10 mouse cellular contexts compared by ENCODE assay signal in genomic region chr1:155415421-155415820, GRCm38 (mm10). TPM values are rescaled to one million over a fixed set of nuclear protein-coding genes. Genes with fewer than 3 reads are reported as not detected.
DNase-seq lines count a peak whose midpoint lies in the region; ATAC-seq and TF ChIP-seq lines count a peak whose summit lies in the region.
"Had no signal": no experiment of that assay in that cellular context is flagged by ENCODE, and none has a peak within 500 bp of the region (broad histone marks: within the 10 kb centered on the region; RNA-seq: fewer than 3 reads in every experiment).

No protein-coding gene starts in this region.

- no peak for TF ChIP-seq RAD21 in CH12.LX (IDR thresholded peaks at IDR 0.05; ENCODE audit: low read depth, low read length)

- H3K4me3 ChIP-seq in heart, embryonic 12.5 days = no peak overlapping the region
- H3K4me3 ChIP-seq in CH12.LX (replicated peaks in 1 of 3; ENCODE audit: low read depth in 2 of 3, low read length in 2 of 3, poor library complexity in 1 of 3) = no peak overlapping the region
- peak overlapping the region; percentile 28 for H3K4me3 ChIP-seq in forebrain, embryonic 12.5 days (replicated peaks)
- peak overlapping the region; percentile 32 for H3K4me3 ChIP-seq in liver, embryonic 15.5 days (replicated peaks)

- H3K36me3 ChIP-seq in heart, embryonic 12.5 days = no peaks in the 10 kb centered on the region
- H3K36me3 ChIP-seq in CH12.LX (replicated peaks in 1 of 2; ENCODE audit: control insufficient read depth in 1 of 2, insufficient read depth in 1 of 2, low read length in 1 of 2) = peaks cover 0 to 3% of the 10 kb centered on the region in 2 experiments
- H3K36me3 ChIP-seq in forebrain, embryonic 12.5 days (replicated peaks) = no peaks in the 10 kb centered on the region
- no peaks in the 10 kb centered on the region for H3K36me3 ChIP-seq in liver, embryonic 15.5 days (replicated peaks)

- H3K9ac ChIP-seq in heart, embryonic 12.5 days = no peak overlapping the region
- no peak overlapping the region for H3K9ac ChIP-seq in CH12.LX (ENCODE audit: insufficient read depth, low read depth)
- peak overlapping the region; percentile 38; the same call in 1 of the 2 replicates for H3K9ac ChIP-seq in forebrain, embryonic 12.5 days
- no peak overlapping the region for H3K9ac ChIP-seq in liver, embryonic 15.5 days

- no peak for DNase-seq in heart, postnatal 4 days
- DNase-seq in CH12.LX (ENCODE audit: extremely low read depth) = no peak
- DNase-seq in right cerebral cortex, postnatal 4 days = no peak
- DNase-seq in T-cell, adult 2 months (ENCODE audit: low spot score) = no peak
- no peak for DNase-seq in adrenal gland, postnatal 14 days
- DNase-seq: cerebellum, postnatal 25 days had no signal

- peaks cover 3% of the 10 kb centered on the region for H3K4me1 ChIP-seq in heart, embryonic 12.5 days (replicated peaks)
- peaks cover 0 to 27% of the 10 kb centered on the region in 2 experiments; a peak in 2 of 4 replicates for H3K4me1 ChIP-seq in CH12.LX (ENCODE audit: control insufficient read depth in 1 of 2, insufficient read depth in 2 of 2)
- peaks cover 3% of the 10 kb centered on the region; the same call in 1 of the 2 replicates for H3K4me1 ChIP-seq in forebrain, embryonic 12.5 days
- H3K4me1 ChIP-seq in liver, embryonic 15.5 days (replicated peaks) = peaks cover 40% of the 10 kb centered on the region

- no peaks in the 10 kb centered on the region for H3K27me3 ChIP-seq in heart, embryonic 12.5 days (replicated peaks)
- H3K27me3 ChIP-seq in CH12.LX (replicated peaks) = no peaks in the 10 kb centered on the region
- no peaks in the 10 kb centered on the region for H3K27me3 ChIP-seq in forebrain, embryonic 12.5 days
- H3K27me3 ChIP-seq in liver, embryonic 15.5 days = no peaks in the 10 kb centered on the region
- H3K27me3 ChIP-seq: Patski had no signal

- H3K27ac ChIP-seq in heart, embryonic 12.5 days (ENCODE audit: poor library complexity, severe bottlenecking) = no peak overlapping the region
- no peak overlapping the region for H3K27ac ChIP-seq in CH12.LX (ENCODE audit: insufficient read depth, low read depth)
- H3K27ac ChIP-seq in forebrain, embryonic 12.5 days = 0 out of 2 replicates have a peak overlapping the region, but pooled peaks have one; percentile 5
- H3K27ac ChIP-seq in liver, embryonic 15.5 days (replicated peaks) = no peak overlapping the region

- dilution Hi-C loops in CH12.LX (cut with MboI; ENCODE audit: extremely low pct_ligation_motif_present, extremely low pct_unique_long_range_greater_than_20kb, low sequenced_read_pairs) = no loop called here

- H3K9me3 ChIP-seq in heart, embryonic 12.5 days (replicated peaks) = no peaks in the 10 kb centered on the region
- H3K9me3 ChIP-seq in CH12.LX (replicated peaks; ENCODE audit: low read length) = no peaks in the 10 kb centered on the region
- H3K9me3 ChIP-seq in forebrain, embryonic 12.5 days = no peaks in the 10 kb centered on the region
- no peaks in the 10 kb centered on the region for H3K9me3 ChIP-seq in liver, embryonic 15.5 days (replicated peaks)

- no peak for ATAC-seq in heart, embryonic 12.5 days (ENCODE audit: insufficient number of reproducible peaks, low FRiP score)
- ATAC-seq in forebrain, embryonic 12.5 days (ENCODE audit: low FRiP score) = no peak
- ATAC-seq in liver, embryonic 15.5 days (ENCODE audit: insufficient read depth) = no peak
- ATAC-seq: Patski had no signal

- TF ChIP-seq EP300 in CH12.LX (IDR thresholded peaks at IDR 0.05; ENCODE audit: low read length) = no peak

- peaks cover 5% of the 10 kb centered on the region; the same call in 1 of the 2 replicates for H3K79me2 ChIP-seq in CH12.LX (replicated peaks; ENCODE audit: control insufficient read depth, extremely low read depth, insufficient read depth, poor library complexity, severe bottlenecking)

- H3K4me2 ChIP-seq in heart, embryonic 12.5 days = peak overlapping the region; percentile 34; the same call in 1 of the 2 replicates
- H3K4me2 ChIP-seq in CH12.LX (ENCODE audit: insufficient read depth, low read depth, poor library complexity, severe bottlenecking) = peak overlapping the region; percentile 44; the same call in 1 of the 2 replicates
- H3K4me2 ChIP-seq in forebrain, embryonic 12.5 days = peak overlapping the region; percentile 45
- peak overlapping the region; percentile 68 for H3K4me2 ChIP-seq in liver, embryonic 15.5 days

- TF ChIP-seq CTCF in CH12.LX (conservative IDR thresholded peaks at IDR 0.05 in 1 of 2, IDR thresholded peaks at IDR 0.05 in 1 of 2; ENCODE audit: low read depth in 2 of 2, low read length in 2 of 2) = no peak

- TF ChIP-seq POLR2A in CH12.LX (IDR thresholded peaks at IDR 0.05; ENCODE audit: low read depth, low read length) = no peak

- in situ Hi-C loops in CH12.LX (cut with MboI; ENCODE audit: low pct_ligation_motif_present, low pct_unique_long_range_greater_than_20kb, low sequenced_read_pairs) = no loop called here

- 69% methylated on average over 4 of the region's 4 CpGs for WGBS in heart, embryonic 12.5 days
- WGBS in forebrain, embryonic 12.5 days = 56% methylated on average over 4 of the region's 4 CpGs
- 60% methylated on average over 4 of the region's 4 CpGs for WGBS in liver, embryonic 15.5 days (ENCODE audit: insufficient replicate concordance)

TF ChIP-seq in CH12.LX, 34 proteins besides CTCF, POLR2A, EP300 and RAD21:
- no peak for TF ChIP-seq ELF1 (IDR thresholded peaks at IDR 0.05; ENCODE audit: low read depth, low read length)
- no peak for TF ChIP-seq E2F4 (IDR thresholded peaks at IDR 0.05; ENCODE audit: insufficient replicate concordance, low read depth, low read length)
- TF ChIP-seq JUN (IDR thresholded peaks at IDR 0.05; ENCODE audit: insufficient read depth, low read depth, low read length) = no peak
- TF ChIP-seq UBTF (IDR thresholded peaks at IDR 0.05; ENCODE audit: low read depth, low read length) = no peak
- TF ChIP-seq MEF2A (IDR thresholded peaks at IDR 0.05; ENCODE audit: borderline replicate concordance, low read depth, low read length) = no peak
- no peak for TF ChIP-seq PAX5 (IDR thresholded peaks at IDR 0.05; ENCODE audit: low read length)
- no peak for TF ChIP-seq MAX (IDR thresholded peaks at IDR 0.05; ENCODE audit: low read length)
- no peak for TF ChIP-seq NELFE (IDR thresholded peaks at IDR 0.05; ENCODE audit: low read depth, low read length)

RNA-seq across cellular contexts. Expression of gene Xpr1, which starts 1.8 kb away (rescaled TPM):
- 13.0 and 13.2 TPM in 2 replicates for polyA plus RNA-seq in heart, embryonic 12.5 days (2016; fragmentation: Nextera tagmentation; extraction: Ambion mirVana)
- 10 to 100 TPM; 40.4 to 40.7 TPM for total RNA-seq in heart, postnatal 4 days (2021)
- total RNA-seq in CH12.LX (2012; rRNA removed) (6.2 and 7.7 TPM in 2 replicates), CH12.LX (2014; rRNA removed) (8.1 and 9.6 TPM in 2 replicates)
- polyA plus RNA-seq in CH12.LX (2012; ENCODE audit: insufficient read length, low read depth) = 12.3 and 13.1 TPM in 2 replicates
- polyA plus RNA-seq in forebrain, embryonic 12.5 days (2016; fragmentation: Nextera tagmentation; extraction: Ambion mirVana) = 32.7 and 34.8 TPM in 2 replicates
- polyA plus RNA-seq in liver, embryonic 15.5 days (2015; fragmentation: Nextera tagmentation; extraction: Ambion mirVana) = 3.8 and 4.4 TPM in 2 replicates
- total RNA-seq in adrenal gland, postnatal 14 days (2021) = 40.9 and 41.8 TPM in 2 replicates

Comparison
In these comparisons a context has a peak if more than half of its experiments do, and no peak if none do; other contexts are left out.
1. H3K4me3 ChIP-seq: peak in forebrain, embryonic 12.5 days (single experiment) and liver, embryonic 15.5 days (single experiment); none in heart, embryonic 12.5 days (single experiment) and CH12.LX (0 of 3).
2. Peak in every context shown above with its lines, with median percentiles within 50 percentile points of each other: H3K4me2 ChIP-seq.